Mouse (Mus musculus): ENCODE results near the gene Cmah. TPM values are rescaled to one million over a fixed set of nuclear protein-coding genes. Genes with fewer than 3 reads are reported as not detected.

Gene Cmah
- polyA plus RNA-seq, 1 experiment = 8.3 TPM

- Histone ChIP-seq H3K27ac (ENCODE audit: insufficient read depth, low read depth, low read length) (no peak overlapping the region), H3K27me3 (replicated peaks; ENCODE audit: control insufficient read depth, insufficient read depth, low read length) (no peaks in the 10 kb centered on the region), H3K36me3 (ENCODE audit: control insufficient read depth, insufficient read depth, low read length) (no peaks in the 10 kb centered on the region), H3K4me3 (ENCODE audit: insufficient read depth, low read depth, low read length) (no peak overlapping the region), H3K4me1 (ENCODE audit: control insufficient read depth, insufficient read depth, low read length) (no peaks in the 10 kb centered on the region)
- WGBS = 80% methylated on average over 2 of the region's 2 CpGs
- TF ChIP-seq POLR2A (IDR thresholded peaks at IDR 0.05; ENCODE audit: low read depth, low read length) = no peak
- no peak for TF ChIP-seq CTCF (conservative IDR thresholded peaks at IDR 0.05; ENCODE audit: insufficient read depth, insufficient read length, low read depth, low read length)
- DNase-seq = no peak
Measured at GRCm38 (mm10) chr13:24451455-24451854, 124.3 kb downstream of the Cmah start.

- Histone ChIP-seq H3K4me1 (ENCODE audit: control insufficient read depth, insufficient read depth, low read length) (no peaks in the 10 kb centered on the region), H3K27ac (ENCODE audit: insufficient read depth, low read depth, low read length) (no peak overlapping the region), H3K4me3 (ENCODE audit: insufficient read depth, low read depth, low read length) (no peak overlapping the region), H3K36me3 (ENCODE audit: control insufficient read depth, insufficient read depth, low read length) (no peaks in the 10 kb centered on the region; the same call in 1 of the 2 replicates), H3K27me3 (replicated peaks; ENCODE audit: control insufficient read depth, insufficient read depth, low read length) (no peaks in the 10 kb centered on the region)
- TF ChIP-seq POLR2A (IDR thresholded peaks at IDR 0.05; ENCODE audit: low read depth, low read length) (no peak), CTCF (conservative IDR thresholded peaks at IDR 0.05; ENCODE audit: insufficient read depth, insufficient read length, low read depth, low read length) (no peak)
- DNase-seq = no peak
- 93% methylated on average over 5 of the region's 5 CpGs for WGBS
Measured at GRCm38 (mm10) chr13:24453737-24454136, 126.5 kb downstream of the Cmah start.

GRCm38 (mm10) chr13:24456385-24456784, 129.2 kb downstream of the Cmah start:
- H3K36me3 ChIP-seq (ENCODE audit: control insufficient read depth, insufficient read depth, low read length) = no peaks in the 10 kb centered on the region; the same call in 1 of the 2 replicates
- no peak overlapping the region for H3K27ac ChIP-seq (ENCODE audit: insufficient read depth, low read depth, low read length)
- TF ChIP-seq POLR2A (IDR thresholded peaks at IDR 0.05; ENCODE audit: low read depth, low read length) (no peak), CTCF (conservative IDR thresholded peaks at IDR 0.05; ENCODE audit: insufficient read depth, insufficient read length, low read depth, low read length) (no peak)
- WGBS = 90% methylated on average over 4 of the region's 4 CpGs
- no peak for DNase-seq
- no peaks in the 10 kb centered on the region for H3K27me3 ChIP-seq (replicated peaks; ENCODE audit: control insufficient read depth, insufficient read depth, low read length)
- H3K4me3 ChIP-seq (ENCODE audit: insufficient read depth, low read depth, low read length) = no peak overlapping the region
- no peaks in the 10 kb centered on the region for H3K4me1 ChIP-seq (ENCODE audit: control insufficient read depth, insufficient read depth, low read length)

DNA sequence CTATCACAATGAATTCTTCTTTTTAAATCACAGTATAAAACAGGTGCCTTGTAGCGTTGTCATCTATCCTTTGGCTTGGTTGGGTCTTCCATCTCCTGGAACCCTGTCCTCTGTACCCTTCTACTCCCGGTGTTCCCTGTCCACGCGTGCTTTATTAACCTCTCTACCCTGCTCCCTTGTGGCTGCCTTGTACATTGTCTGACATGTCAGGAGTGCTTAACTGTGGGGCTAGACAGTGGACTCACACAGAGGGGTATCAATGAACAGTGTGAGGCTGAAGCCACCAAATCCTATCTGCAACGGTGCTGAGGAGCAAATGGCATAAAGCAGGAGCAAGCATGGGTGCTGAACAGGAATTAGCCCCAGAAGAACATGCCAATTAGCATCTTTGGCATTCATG, 133.3 kb downstream of the Cmah start:
- DNase-seq = no peak
- Histone ChIP-seq H3K4me3 (ENCODE audit: insufficient read depth, low read depth, low read length) (no peak overlapping the region), H3K27ac (ENCODE audit: insufficient read depth, low read depth, low read length) (no peak overlapping the region), H3K4me1 (ENCODE audit: control insufficient read depth, insufficient read depth, low read length) (no peaks in the 10 kb centered on the region), H3K27me3 (replicated peaks; ENCODE audit: control insufficient read depth, insufficient read depth, low read length) (no peaks in the 10 kb centered on the region), H3K36me3 (ENCODE audit: control insufficient read depth, insufficient read depth, low read length) (no peaks in the 10 kb centered on the region; the same call in 1 of the 2 replicates)
- 52% methylated on average over 5 of the region's 5 CpGs for WGBS
- TF ChIP-seq CTCF (conservative IDR thresholded peaks at IDR 0.05; ENCODE audit: insufficient read depth, insufficient read length, low read depth, low read length) (no peak), POLR2A (IDR thresholded peaks at IDR 0.05; ENCODE audit: low read depth, low read length) (no peak)

DNA sequence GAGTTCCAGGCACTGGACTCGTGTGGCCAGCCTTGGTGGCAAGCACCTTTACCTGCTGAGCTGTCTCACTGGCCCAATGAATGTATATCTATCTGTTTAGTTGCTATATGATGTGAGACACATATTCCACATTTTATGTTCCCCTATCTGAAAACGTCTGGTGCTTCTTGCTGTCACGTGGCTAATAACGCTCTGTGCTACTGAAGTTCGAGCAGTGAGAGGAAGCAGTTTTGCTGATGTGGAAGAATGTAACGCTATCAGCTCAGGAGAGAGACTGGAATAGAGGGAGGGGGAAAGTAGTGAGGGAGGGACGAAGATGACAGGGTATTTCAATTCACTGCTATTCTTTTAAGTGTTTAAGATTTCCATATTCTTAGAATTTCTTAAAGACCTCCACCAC, 136.6 kb downstream of the Cmah start:
- Histone ChIP-seq H3K27ac (ENCODE audit: insufficient read depth, low read depth, low read length) (no peak overlapping the region), H3K4me1 (ENCODE audit: control insufficient read depth, insufficient read depth, low read length) (no peaks in the 10 kb centered on the region), H3K27me3 (replicated peaks; ENCODE audit: control insufficient read depth, insufficient read depth, low read length) (no peaks in the 10 kb centered on the region), H3K4me3 (ENCODE audit: insufficient read depth, low read depth, low read length) (no peak overlapping the region), H3K36me3 (ENCODE audit: control insufficient read depth, insufficient read depth, low read length) (no peaks in the 10 kb centered on the region; the same call in 1 of the 2 replicates)
- WGBS = 70% methylated on average over 7 of the region's 7 CpGs
- no peak for DNase-seq
- TF ChIP-seq POLR2A (IDR thresholded peaks at IDR 0.05; ENCODE audit: low read depth, low read length) (no peak), CTCF (conservative IDR thresholded peaks at IDR 0.05; ENCODE audit: insufficient read depth, insufficient read length, low read depth, low read length) (no peak)

GRCm38 (mm10) chr13:24466027-24466426, 138.8 kb downstream of the Cmah start:
- Histone ChIP-seq H3K4me3 (ENCODE audit: insufficient read depth, low read depth, low read length) (no peak overlapping the region), H3K27ac (ENCODE audit: insufficient read depth, low read depth, low read length) (no peak overlapping the region), H3K4me1 (ENCODE audit: control insufficient read depth, insufficient read depth, low read length) (no peaks in the 10 kb centered on the region), H3K36me3 (ENCODE audit: control insufficient read depth, insufficient read depth, low read length) (no peaks in the 10 kb centered on the region; the same call in 1 of the 2 replicates), H3K27me3 (replicated peaks; ENCODE audit: control insufficient read depth, insufficient read depth, low read length) (no peaks in the 10 kb centered on the region)
- 94% methylated on average over 9 of the region's 9 CpGs for WGBS
- no peak for DNase-seq
- TF ChIP-seq CTCF (conservative IDR thresholded peaks at IDR 0.05; ENCODE audit: insufficient read depth, insufficient read length, low read depth, low read length) = no peak
- TF ChIP-seq POLR2A (IDR thresholded peaks at IDR 0.05; ENCODE audit: low read depth, low read length) = no peak

GRCm38 (mm10) chr13:24467806-24468205, 140.6 kb downstream of the Cmah start:
- no peak overlapping the region for H3K4me3 ChIP-seq (ENCODE audit: insufficient read depth, low read depth, low read length)
- no peaks in the 10 kb centered on the region for H3K27me3 ChIP-seq (replicated peaks; ENCODE audit: control insufficient read depth, insufficient read depth, low read length)
- TF ChIP-seq CTCF (conservative IDR thresholded peaks at IDR 0.05; ENCODE audit: insufficient read depth, insufficient read length, low read depth, low read length) = no peak
- no peak overlapping the region for H3K27ac ChIP-seq (ENCODE audit: insufficient read depth, low read depth, low read length)
- WGBS = 79% methylated on average over 4 of the region's 4 CpGs
- H3K4me1 ChIP-seq (ENCODE audit: control insufficient read depth, insufficient read depth, low read length) = no peaks in the 10 kb centered on the region
- H3K36me3 ChIP-seq (ENCODE audit: control insufficient read depth, insufficient read depth, low read length) = no peaks in the 10 kb centered on the region; the same call in 1 of the 2 replicates
- no peak for DNase-seq

All from kidney, adult 2 months (tissue).